Mouse (Mus musculus) limb, embryonic 10.5 days (tissue): ENCODE measurements around the gene Gzmk. TPM values are rescaled to one million over a fixed set of nuclear protein-coding genes. Genes with fewer than 3 reads are reported as not detected.

Experiments
- DNase-seq: peaks from one replicate; pipeline ENCODE4 v3.0.0-alpha.2; 2017; ENCODE audit warnings: low spot score
- H3K27ac ChIP-seq: fragments of 300-500 bp; sonication (generic); 2 replicates; pipeline ENCODE4 v1.5.1; 2016; ENCODE audit warnings: mild to moderate bottlenecking
- H3K27me3 ChIP-seq: fragments of 300-500 bp; sonication (generic); 2 replicates; pipeline ENCODE4 v1.6.1; 2016; ENCODE audit warnings: low read depth, mild to moderate bottlenecking; ENCODE audit not compliant: poor library complexity, severe bottlenecking
- H3K36me3 ChIP-seq: fragments of 300-500 bp; sonication (generic); 2 replicates; pipeline ENCODE4 v1.6.1; 2016; ENCODE audit warnings: mild to moderate bottlenecking, moderate library complexity
- H3K4me1 ChIP-seq: fragments of 300-500 bp; sonication (generic); 2 replicates; pipeline ENCODE4 v1.6.1; 2016
- H3K4me3 ChIP-seq: fragments of 300-500 bp; sonication (generic); 2 replicates; pipeline ENCODE4 v1.5.1; 2016; ENCODE audit warnings: mild to moderate bottlenecking, moderate library complexity
- H3K9me3 ChIP-seq: fragments of 300-500 bp; sonication (generic); replicated peaks from 2 replicates; pipeline ENCODE4 v1.6.1; 2016; ENCODE audit warnings: mild to moderate bottlenecking
- WGBS: fragments of 180-500 bp; shearing (Covaris S2); methylation state at CpG from one replicate; pipeline ENCODE4 v1.1.7; 2016; 5-methylcytosine and 5-hydroxymethylcytosine counted together
- polyA plus RNA-seq: library from polyadenylated mRNA; unstranded; fragments of >200 nt; fragmentation: Nextera tagmentation; extraction: Ambion mirVana; gene quantifications from 2 replicates; pipeline ENCODE4 v1.2.1, GENCODE M21; 2016

Gzmk gene
- polyA plus RNA-seq, 1 experiment from 2014 or later, result not detected

GRCm38 (mm10) chr13:113199331-113199730, 26.4 kb downstream of the Gzmk start:
- no peak for DNase-seq
- 59% methylated on average over 3 of the region's 3 CpGs for WGBS
- H3K27ac ChIP-seq, result peak overlapping the region; percentile 21; the same call in 1 of the 2 replicates

GRCm38 (mm10) chr13:113197872-113198502, 27.7 kb downstream of the Gzmk start:
- H3K36me3 ChIP-seq, result no peaks in the 10 kb centered on the region
- DNase-seq, result no peak
- WGBS, result 88% methylated on average over 9 of the region's 9 CpGs
- no peaks in the 10 kb centered on the region for H3K9me3 ChIP-seq
- peaks cover 25% of the 10 kb centered on the region for H3K4me1 ChIP-seq
- H3K4me3 ChIP-seq, result no peak overlapping the region
- no peaks in the 10 kb centered on the region for H3K27me3 ChIP-seq
- no peak overlapping the region for H3K27ac ChIP-seq

More at GRCm38 (mm10) chr13:113199331-113199730, 26.4 kb downstream of the Gzmk start:
- Histone ChIP-seq H3K36me3 (no peaks in the 10 kb centered on the region), H3K4me1 (peaks cover 25% of the 10 kb centered on the region), H3K9me3 (no peaks in the 10 kb centered on the region), H3K4me3 (no peak overlapping the region), H3K27me3 (no peaks in the 10 kb centered on the region)

- no peak overlapping the region for H3K27ac ChIP-seq
- no peaks in the 10 kb centered on the region for H3K9me3 ChIP-seq
- DNase-seq, result no peak
- H3K4me3 ChIP-seq, result no peak overlapping the region
- H3K36me3 ChIP-seq, result no peaks in the 10 kb centered on the region
- H3K27me3 ChIP-seq, result no peaks in the 10 kb centered on the region
- peaks cover 21% of the 10 kb centered on the region for H3K4me1 ChIP-seq
- WGBS, result 66% methylated on average over 13 of the region's 13 CpGs
Observed at GRCm38 (mm10) chr13:113196808-113197674, 28.7 kb downstream of the Gzmk start.

GRCm38 (mm10) chr13:113183720-113184119, 42.0 kb downstream of the Gzmk start:
- Histone ChIP-seq H3K27ac (no peak overlapping the region), H3K4me1 (no peaks in the 10 kb centered on the region), H3K36me3 (no peaks in the 10 kb centered on the region), H3K27me3 (no peaks in the 10 kb centered on the region), H3K4me3 (no peak overlapping the region), H3K9me3 (no peaks in the 10 kb centered on the region)
- WGBS, result 92% methylated on average over 4 of the region's 4 CpGs
- no peak for DNase-seq

- DNase-seq, result no peak
- Histone ChIP-seq H3K36me3 (no peaks in the 10 kb centered on the region), H3K27ac (no peak overlapping the region), H3K27me3 (no peaks in the 10 kb centered on the region), H3K9me3 (no peaks in the 10 kb centered on the region), H3K4me1 (no peaks in the 10 kb centered on the region), H3K4me3 (no peak overlapping the region)
- 93% methylated on average over 8 of the region's 8 CpGs for WGBS
Observed at GRCm38 (mm10) chr13:113183310-113183709, 42.4 kb downstream of the Gzmk start.

GRCm38 (mm10) chr13:113174162-113174561, 51.5 kb downstream of the Gzmk start:
- no peaks in the 10 kb centered on the region for H3K4me1 ChIP-seq
- WGBS, result 91% methylated on average over 6 of the region's 6 CpGs

GRCm38 (mm10) chr13:113170256-113170655, 55.5 kb downstream of the Gzmk start:
- H3K9me3 ChIP-seq, result no peaks in the 10 kb centered on the region
- no peak overlapping the region for H3K27ac ChIP-seq
- no peaks in the 10 kb centered on the region for H3K27me3 ChIP-seq
- no peak overlapping the region for H3K4me3 ChIP-seq
- DNase-seq, result no peak
- H3K4me1 ChIP-seq, result no peaks in the 10 kb centered on the region
- no peaks in the 10 kb centered on the region for H3K36me3 ChIP-seq

More at GRCm38 (mm10) chr13:113174162-113174561, 51.5 kb downstream of the Gzmk start:
- no peaks in the 10 kb centered on the region for H3K36me3 ChIP-seq
- H3K27ac ChIP-seq, result no peak overlapping the region
- H3K4me3 ChIP-seq, result no peak overlapping the region
- no peaks in the 10 kb centered on the region for H3K9me3 ChIP-seq
- no peaks in the 10 kb centered on the region for H3K27me3 ChIP-seq
- DNase-seq, result no peak

GRCm38 (mm10) chr13:113168018-113168534, 57.6 kb downstream of the Gzmk start:
- Histone ChIP-seq H3K27ac (no peak overlapping the region), H3K27me3 (no peaks in the 10 kb centered on the region), H3K4me1 (no peaks in the 10 kb centered on the region), H3K36me3 (no peaks in the 10 kb centered on the region), H3K9me3 (no peaks in the 10 kb centered on the region), H3K4me3 (no peak overlapping the region)
- 77% methylated on average over 9 of the region's 9 CpGs for WGBS
- no peak for DNase-seq

- Histone ChIP-seq H3K27me3 (no peaks in the 10 kb centered on the region), H3K36me3 (no peaks in the 10 kb centered on the region), H3K9me3 (no peaks in the 10 kb centered on the region), H3K27ac (no peak overlapping the region), H3K4me3 (no peak overlapping the region), H3K4me1 (no peaks in the 10 kb centered on the region)
- no peak for DNase-seq
- WGBS, result 88% methylated on average over 5 of the region's 5 CpGs
Observed at GRCm38 (mm10) chr13:113164252-113165005, 61.3 kb downstream of the Gzmk start.

GRCm38 (mm10) chr13:113151556-113151955, 74.2 kb downstream of the Gzmk start:
- Histone ChIP-seq H3K36me3 (no peaks in the 10 kb centered on the region), H3K27me3 (no peaks in the 10 kb centered on the region), H3K9me3 (no peaks in the 10 kb centered on the region), H3K4me1 (no peaks in the 10 kb centered on the region), H3K4me3 (no peak overlapping the region), H3K27ac (no peak overlapping the region)
- DNase-seq, result no peak
- 92% methylated on average over 4 of the region's 4 CpGs for WGBS

GRCm38 (mm10) chr13:113139597-113139996, 86.1 kb downstream of the Gzmk start:
- Histone ChIP-seq H3K36me3 (no peaks in the 10 kb centered on the region), H3K27me3 (no peaks in the 10 kb centered on the region), H3K4me1 (peaks cover 2% of the 10 kb centered on the region; the same call in 1 of the 2 replicates), H3K4me3 (no peak overlapping the region), H3K27ac (no peak overlapping the region), H3K9me3 (no peaks in the 10 kb centered on the region)
- 94% methylated on average over 1 of the region's 1 CpGs for WGBS
- no peak for DNase-seq

GRCm38 (mm10) chr13:113129974-113130373, 95.7 kb downstream of the Gzmk start:
- no peaks in the 10 kb centered on the region for H3K9me3 ChIP-seq
- WGBS, result 98% methylated on average over 1 of the region's 1 CpGs

More at GRCm38 (mm10) chr13:113129974-113130373, 95.7 kb downstream of the Gzmk start:
- DNase-seq, result peak; percentile 14
- Histone ChIP-seq H3K27me3 (no peaks in the 10 kb centered on the region), H3K4me3 (no peak overlapping the region), H3K4me1 (no peaks in the 10 kb centered on the region), H3K36me3 (no peaks in the 10 kb centered on the region), H3K27ac (no peak overlapping the region)
